Mouse (Mus musculus): ENCODE data around the gene Bmp2.

The Bmp2 gene

DNA sequence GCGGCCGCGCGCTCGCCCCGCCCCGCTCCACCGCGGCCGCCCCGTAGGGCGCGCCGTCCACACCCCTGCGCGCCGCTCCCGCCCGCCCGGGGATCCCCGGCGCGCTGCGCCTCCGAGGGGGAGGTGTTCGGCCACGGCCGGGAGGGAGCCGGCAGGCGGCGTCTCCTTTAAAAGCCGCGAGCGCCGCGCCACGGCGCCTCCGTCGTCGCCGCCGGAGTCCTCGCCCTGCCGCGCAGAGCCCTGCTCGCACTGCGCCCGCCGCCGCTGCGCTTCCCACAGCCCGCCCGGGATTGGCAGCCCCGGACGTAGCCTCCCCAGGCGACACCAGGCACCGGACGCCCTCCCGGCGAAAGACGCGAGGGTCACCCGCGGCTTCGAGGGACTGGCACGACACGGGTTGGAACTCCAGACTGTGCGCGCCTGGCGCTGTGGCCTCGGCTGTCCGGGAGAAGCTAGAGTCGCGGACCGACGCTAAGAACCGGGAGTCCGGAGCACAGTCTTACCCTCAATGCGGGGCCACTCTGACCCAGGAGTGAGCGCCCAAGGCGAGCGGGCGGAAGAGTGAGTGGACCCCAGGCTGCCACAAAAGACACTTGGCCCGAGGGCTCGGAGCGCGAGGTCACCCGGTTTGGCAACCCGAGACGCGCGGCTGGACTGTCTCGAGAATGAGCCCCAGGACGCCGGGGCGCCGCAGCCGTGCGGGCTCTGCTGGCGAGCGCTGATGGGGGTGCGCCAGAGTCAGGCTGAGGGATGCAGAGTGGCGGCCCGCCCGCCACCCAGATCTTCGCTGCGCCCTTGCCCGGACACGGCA is at the start of gene Bmp2:
Bmp2 (plus strand) TSS at position 129 of the 811 bp plus-strand sequence.
- DNase-seq (ENCODE audit: low read depth, low spot score) = no peak

DNA sequence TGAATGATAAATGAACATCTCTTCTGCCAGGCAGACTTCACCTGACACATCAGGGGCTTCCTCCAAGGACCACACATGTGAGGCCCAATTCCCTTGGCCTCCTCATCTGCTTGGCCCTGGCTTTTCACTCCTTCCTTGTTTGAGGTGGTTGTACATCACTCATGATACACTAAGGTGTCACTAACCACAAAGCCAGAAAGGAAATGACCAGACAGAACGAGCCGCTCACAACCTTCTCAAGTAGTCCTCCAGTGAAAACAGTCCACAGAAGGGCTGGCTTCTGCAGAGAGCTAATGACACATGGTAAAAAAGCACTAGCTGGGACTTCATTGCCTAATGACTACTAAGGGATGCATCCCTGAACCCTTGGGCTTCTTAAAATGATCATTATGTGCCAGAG is 46.3 kb upstream of the Bmp2 start:
- no peak for DNase-seq (ENCODE audit: low read depth, low spot score)

DNA sequence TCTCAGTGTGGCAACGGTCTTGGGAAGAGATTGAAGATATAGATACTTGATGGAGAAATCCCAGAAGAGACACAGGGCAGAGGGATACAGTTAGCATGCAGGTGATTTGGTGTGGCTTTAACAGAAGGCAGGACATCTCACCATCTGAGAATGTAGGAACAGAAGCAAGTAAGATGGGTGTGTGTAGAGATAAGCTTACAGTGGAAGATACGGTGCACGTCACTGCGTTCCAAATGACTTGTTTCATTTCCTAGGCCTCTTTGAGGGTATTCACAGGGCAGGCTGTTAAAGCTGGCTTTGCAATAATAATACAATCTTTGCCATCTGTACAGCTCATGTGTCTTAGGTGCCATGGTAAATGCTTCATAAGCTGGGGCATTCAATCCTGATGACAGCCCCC is 44.9 kb upstream of the Bmp2 start:
- no peak for DNase-seq (ENCODE audit: low read depth, low spot score)

DNA sequence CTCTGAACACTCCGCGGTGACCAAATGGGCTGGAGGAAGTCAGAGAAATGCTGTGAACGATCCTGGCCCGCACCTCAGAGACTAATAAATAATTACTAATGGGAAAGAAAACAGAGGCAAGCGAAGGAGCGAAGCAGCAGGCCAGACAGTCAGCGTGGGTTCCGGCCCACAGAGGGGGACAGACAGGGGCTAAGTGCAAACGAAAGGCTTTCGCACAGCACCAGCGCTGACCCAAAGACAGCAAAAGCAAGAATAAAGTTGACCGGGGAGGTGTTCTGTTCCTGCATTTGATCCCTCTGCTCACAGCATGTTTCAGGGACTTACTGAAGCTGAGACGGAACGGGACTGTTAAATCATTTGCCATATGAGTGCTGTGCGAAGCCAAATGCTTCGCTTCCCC is 42.8 kb upstream of the Bmp2 start:
- no peak for DNase-seq (ENCODE audit: low read depth, low spot score)

DNA sequence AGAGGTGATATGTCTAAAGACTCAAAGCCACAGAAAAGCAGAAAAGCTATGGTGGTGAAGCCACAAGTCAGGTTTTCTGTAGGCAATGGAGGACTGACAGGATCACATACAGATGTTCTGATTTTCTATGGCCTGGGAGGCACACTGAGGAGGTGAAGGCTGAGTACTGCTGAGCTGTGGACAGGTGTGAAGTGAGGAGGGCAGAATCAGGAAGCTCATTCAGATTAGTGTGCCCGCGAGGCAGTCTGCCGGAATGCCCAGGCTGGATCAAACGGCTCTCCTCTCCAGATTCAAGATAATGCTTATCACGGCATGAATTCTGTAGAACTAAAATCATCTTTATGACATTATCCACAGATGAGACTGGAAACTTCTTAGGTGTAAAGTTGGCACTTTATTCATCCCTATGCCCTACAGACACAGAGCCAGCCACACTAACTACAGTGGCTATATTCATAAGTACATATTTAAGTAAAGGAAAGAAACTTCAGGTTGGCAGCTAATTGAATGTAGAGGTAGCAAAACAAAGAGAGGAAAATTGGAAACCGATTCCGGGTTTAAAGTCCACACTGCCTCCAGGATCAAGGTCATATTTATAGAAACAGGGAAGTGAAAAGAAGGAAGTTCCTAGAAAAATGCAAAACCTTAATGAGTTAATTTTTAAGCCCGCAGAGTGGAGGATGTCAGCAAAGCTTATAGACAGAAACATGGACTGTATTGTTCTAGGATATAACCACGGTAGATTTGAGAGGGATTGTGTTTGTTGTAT is 40.8 kb upstream of the Bmp2 start:
- DNase-seq (ENCODE audit: low read depth, low spot score) = no peak

DNA sequence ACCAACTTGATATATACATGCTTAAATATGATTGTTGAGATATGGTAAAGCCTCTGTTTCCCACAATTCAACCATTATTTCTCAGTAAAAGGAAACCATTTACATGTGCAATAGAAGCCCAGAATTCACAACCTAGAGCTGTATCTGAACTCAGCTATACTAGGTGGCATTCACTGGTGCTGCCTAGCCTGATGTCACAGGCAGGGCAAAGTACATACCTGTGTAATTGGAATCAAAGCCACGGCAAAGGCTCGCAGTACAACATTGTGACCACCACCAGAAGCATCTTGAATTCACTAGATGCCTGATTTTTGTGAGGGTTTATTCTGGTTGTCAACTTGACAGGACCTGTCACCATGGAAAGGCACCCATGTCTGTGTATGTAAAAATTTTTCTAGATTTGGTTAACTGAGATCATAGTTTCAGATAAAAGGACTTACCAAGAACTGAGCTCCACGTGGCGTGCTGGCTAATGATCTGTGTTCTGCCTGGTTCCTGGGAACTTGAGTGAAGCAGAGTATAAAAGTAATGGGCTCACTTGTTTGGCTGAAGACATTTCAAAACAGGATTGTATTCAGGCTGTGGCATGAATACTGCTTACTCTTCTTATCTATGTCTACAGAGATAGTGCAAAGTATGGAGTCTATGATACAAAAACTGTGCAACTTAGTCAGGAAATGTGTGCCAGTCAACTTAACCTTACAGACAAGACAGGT is 35.5 kb upstream of the Bmp2 start:
- DNase-seq (ENCODE audit: low read depth, low spot score) = no peak

DNA sequence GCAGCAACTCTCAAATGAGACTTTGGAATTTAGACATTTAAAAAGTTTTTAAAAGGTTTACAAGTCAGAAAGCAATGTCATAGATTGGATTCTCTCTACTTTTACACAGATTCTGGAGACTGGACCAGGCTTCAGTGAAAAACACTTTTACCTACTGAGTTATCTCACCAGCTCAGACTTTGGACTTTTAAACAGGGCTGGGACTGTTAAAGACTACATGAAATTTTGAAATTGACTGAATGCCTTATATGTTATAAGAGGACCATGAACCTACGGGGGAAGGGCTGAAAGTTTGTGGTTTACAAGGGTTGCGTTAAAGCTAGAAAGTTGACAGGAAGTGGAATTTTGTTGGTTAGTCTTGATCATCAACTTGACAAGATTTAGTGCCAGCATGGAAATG is 34.1 kb upstream of the Bmp2 start:
- DNase-seq (ENCODE audit: low read depth, low spot score) = no peak

DNA sequence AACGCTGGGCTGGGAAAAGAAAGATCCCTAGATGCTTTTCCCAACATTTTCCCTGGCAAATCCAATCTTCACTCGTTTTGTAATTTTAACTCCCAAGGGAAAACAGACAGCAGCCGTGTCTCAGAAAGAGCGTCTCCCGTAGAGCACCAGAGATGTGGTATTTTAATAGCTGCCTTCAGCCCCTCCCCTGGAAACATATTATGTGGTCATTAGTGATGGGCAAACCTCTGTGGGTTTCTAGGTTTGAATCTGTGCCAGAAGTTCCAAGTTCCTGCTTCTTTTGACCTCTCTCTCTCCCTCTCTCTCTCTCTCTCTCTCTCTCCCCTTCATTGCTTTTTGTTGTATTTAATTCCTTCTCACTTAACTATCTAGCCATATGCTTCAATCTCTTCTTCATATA is 30.8 kb upstream of the Bmp2 start:
- DNase-seq (ENCODE audit: low read depth, low spot score) = no peak

DNA sequence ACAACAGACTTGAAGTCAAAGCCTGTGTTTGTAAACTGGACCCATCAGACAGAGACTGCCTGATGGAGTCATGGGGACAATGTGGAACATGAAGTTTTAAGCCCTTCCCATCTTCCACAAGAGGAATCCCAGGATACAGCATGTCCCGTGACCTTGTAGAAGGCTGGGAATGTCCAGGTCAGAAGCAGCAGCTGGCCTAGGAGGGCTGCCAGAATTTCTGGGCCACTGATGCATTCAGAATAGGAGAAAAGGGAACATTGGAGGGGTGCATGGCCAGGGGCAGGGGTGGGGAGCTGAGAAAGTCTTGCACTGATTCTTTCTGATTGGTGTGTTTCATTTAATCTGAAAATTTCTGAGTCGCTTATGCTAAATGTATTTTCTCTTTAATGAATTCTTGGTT is 29.8 kb upstream of the Bmp2 start:
- no peak for DNase-seq (ENCODE audit: low read depth, low spot score)

DNA sequence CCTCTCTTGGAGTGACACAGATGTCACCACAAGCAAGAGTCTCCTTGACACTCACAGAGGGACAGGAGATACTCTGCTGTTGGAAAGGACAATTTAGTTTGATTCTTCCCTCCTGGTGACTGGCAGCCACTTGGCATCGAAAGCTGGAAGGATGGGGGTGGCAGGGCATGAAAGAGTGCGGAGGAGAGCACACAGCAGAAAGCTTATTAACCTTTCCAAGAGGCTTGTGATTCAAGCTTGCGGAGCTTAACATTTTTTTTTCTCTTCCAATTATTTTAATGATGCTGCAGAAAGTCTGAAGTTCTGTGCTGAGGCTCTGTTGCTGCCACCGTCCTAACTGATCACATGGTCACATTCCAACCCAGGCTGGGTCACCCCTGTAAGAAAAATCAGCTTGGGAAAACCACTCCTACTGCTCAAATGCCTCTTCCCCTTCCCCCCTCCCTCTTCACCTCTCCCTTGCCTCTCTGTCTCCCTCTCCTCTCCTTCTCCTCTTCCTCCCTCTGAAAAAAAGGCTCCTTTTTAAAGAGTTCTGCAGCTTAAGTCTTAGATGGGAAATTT is 26.3 kb upstream of the Bmp2 start:
- no peak for DNase-seq (ENCODE audit: low read depth, low spot score)

DNA sequence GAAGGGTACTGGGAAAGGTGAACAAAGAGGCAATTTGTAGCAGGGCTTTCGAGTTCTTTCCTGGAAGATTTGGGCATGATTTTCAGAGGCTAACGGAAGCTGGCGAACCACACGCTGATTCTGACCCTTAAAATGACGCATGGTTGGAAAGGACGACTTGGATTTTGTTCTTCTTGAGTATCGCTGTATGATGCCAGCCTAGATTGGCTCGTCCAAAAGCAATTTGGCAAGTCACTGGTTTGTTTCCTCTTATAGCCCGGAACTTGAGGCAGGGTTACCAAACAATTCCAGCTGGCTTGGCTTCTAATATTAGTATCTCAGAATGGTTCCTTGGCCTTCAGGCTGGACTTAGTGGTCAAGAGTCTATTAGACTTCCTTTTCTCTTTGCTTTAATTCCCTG is 22.6 kb upstream of the Bmp2 start:
- DNase-seq (ENCODE audit: low read depth, low spot score) = no peak

DNA sequence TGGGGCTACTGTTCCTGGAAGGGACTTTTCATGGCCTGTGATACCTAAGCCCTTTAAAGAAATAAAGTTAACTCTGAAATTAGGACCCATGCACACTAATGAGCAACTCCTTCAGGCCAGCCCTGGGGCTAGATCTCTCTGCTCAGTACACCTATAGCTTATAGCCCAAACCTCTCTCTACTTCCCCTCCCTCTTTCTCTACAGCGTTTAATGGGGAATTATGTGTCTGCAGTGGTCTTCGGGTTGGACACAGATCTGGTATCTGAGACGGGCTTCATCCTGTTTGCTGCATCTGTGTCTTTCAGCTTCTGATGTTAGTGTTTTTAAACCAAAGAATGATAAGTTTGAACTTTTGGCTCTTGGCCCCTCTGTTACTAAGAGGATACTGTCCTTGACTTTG is 18.9 kb upstream of the Bmp2 start:
- no peak for DNase-seq (ENCODE audit: low read depth, low spot score)

DNA sequence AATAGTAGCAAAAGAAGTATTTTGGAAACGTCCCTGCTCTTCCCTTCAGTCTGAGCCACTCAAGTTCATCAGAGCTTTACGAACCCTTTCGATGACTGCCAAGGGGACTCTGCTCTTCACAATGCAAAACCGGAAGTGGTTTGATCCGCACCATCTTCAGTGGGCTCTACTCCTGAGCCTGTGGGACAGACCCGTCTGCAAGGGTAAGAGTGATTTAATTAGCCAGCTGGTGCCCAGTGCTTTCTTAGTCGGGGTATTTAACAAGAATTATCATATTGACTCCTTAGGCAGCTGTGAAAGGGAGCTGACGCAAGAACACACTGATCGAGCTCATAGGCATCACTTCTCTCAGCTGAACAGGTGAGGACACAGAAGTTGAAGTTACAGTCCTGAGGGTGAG is 16.5 kb upstream of the Bmp2 start:
- no peak for DNase-seq (ENCODE audit: low read depth, low spot score)

DNA sequence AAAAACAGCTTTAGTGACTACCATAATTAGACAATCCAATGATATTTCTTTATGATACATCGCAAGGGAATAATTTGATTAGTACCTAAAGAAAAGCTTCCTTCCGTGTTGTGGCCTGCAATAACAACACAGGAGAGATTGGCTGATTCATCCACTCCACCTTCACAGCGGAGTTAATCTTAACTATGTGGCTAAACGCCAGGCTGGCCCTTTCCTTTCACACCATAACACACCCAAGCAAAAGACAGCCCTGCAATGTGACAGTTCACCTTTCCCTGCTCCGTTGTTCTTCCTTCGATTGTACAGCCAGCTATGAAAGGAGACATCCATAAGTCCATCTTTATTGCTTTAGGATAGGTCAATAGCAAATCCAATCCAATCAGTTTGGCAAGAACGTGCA is 15.1 kb upstream of the Bmp2 start:
- no peak for DNase-seq (ENCODE audit: low read depth, low spot score)

DNA sequence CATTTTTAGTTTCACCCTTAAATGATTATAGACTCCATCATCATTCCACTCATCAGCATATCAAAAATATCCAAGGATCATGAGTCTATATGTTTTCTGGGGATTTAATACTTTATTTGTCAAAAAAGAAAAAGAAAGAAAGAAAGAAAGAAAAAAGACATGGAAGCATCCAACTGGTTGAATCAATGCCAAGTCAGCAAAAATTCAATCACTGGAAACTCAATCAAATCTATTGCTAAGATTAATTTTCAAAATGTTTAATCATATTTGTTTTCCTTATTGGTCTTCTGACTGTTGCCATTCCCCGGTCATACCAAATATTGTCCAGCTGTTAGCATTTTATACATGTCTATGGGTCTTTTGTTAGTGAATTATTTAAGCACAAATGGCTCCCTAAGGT is 11.3 kb upstream of the Bmp2 start:
- no peak for DNase-seq (ENCODE audit: low read depth, low spot score)

DNA sequence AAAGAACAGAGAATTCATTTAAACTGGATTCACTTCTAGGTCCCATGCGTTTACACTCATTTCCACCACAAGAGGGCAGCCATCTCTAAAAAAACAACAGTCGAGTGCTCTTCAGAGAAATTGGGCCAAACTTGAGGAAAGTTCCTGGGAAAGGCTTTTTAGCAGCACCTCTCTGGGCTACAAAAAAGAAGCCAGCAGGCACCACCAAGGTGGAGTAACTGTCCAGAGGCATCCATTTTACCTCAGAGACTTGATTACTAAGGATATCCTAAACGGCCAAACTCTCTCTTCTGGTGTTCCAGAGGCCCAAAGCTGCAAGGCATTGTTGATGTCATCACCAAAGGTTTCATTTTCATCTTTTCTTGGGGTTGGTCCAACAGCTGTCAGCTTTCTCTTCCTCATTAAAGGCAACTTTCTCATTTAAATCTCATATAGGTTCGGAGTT is 1.7 kb upstream of the Bmp2 start:
- DNase-seq (ENCODE audit: low read depth, low spot score) = peak; percentile 64

DNA sequence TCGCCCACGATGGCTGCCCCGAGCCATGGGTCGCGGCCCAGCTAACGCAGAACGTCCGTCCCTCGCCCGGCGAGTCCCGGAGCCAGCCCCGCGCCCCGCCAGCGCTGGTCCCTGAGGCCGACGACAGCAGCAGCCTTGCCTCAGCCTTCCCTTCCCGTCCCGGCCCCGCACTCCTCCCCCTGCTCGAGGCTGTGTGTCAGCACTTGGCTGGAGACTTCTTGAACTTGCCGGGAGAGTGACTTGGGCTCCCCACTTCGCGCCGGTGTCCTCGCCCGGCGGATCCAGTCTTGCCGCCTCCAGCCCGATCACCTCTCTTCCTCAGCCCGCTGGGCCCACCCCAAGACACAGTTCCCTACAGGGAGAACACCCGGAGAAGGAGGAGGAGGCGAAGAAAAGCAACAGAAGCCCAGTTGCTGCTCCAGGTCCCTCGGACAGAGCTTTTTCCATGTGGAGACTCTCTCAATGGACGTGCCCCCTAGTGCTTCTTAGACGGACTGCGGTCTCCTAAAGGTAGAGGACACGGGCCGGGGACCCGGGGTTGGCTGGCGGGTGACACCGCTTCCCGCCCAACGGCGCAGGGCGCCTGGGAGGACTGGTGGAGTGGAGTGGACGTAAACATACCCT is 995 bp downstream of the Bmp2 start:
- no peak for DNase-seq (ENCODE audit: low read depth, low spot score)

DNA sequence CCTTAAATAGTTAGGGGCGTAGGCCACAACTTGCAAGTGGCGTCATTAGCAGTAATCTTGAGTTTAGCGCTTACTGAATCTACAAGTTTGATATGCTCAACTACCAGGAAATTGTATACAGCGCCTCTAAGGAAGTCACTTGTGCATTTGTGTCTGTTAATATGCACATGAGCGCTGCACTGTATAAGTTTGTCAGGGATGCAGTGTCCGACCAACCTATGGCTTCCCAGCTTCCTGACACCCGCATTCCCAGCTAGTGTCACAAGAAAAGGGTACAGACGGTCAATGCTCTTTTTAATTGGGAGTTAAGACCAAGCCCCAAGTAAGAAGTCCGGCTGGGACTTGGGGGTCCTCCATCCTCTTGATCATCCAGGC is 1.9 kb downstream of the Bmp2 start:
- DNase-seq (ENCODE audit: low read depth, low spot score) = no peak

DNA sequence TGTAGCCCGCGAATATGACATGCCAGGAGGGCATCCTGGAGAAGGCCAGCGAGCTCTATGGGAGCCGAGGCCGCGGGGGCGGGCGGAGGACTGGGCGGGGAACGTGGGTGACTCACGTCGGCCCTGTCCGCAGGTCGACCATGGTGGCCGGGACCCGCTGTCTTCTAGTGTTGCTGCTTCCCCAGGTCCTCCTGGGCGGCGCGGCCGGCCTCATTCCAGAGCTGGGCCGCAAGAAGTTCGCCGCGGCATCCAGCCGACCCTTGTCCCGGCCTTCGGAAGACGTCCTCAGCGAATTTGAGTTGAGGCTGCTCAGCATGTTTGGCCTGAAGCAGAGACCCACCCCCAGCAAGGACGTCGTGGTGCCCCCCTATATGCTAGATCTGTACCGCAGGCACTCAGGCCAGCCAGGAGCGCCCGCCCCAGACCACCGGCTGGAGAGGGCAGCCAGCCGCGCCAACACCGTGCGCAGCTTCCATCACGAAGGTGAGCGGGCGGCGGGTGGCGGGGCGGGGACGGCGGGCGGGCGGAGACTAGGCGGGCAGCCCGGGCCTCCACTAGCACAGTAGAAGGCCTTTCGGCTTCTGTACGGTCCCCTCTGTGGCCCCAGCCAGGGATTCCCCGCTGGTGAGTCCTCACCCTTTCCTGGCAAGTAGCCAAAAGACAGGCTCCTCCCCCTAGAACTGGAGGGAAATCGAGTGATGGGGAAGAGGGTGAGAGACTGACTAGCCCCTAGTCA is 2.5 kb downstream of the Bmp2 start:
- DNase-seq (ENCODE audit: low read depth, low spot score) = no peak

DNA sequence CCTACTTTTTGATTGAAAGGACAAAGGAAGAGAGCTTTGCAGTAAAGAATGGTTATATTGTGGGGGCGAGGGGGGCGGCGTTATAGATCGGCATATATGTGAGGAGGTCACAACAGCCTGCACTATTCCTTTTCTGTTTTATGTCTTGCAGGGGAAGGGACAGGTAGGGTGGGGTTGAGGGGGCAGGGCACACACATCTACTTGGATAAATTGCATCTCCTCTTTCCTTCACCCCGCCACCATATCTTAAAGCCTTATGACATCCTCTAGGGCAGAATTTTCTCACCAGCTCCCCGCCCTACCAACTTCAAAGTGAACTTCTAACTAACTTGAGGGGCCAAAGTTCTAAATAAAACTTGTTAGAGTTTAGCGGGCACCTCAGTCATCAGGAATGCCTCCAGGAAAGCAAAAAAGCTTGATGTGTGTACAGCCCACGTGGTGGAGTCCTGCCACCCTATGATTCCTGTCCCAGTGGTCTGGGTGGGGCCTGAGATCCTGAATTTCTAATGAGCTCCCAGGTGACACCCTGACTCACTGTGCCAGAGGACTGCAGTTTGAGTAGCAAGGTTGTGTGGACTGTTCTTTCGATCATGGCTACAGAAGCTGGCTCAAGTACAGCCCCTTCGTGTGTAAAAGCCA is 12.4 kb downstream of the Bmp2 start:
- no peak for DNase-seq (ENCODE audit: low read depth, low spot score)

DNA sequence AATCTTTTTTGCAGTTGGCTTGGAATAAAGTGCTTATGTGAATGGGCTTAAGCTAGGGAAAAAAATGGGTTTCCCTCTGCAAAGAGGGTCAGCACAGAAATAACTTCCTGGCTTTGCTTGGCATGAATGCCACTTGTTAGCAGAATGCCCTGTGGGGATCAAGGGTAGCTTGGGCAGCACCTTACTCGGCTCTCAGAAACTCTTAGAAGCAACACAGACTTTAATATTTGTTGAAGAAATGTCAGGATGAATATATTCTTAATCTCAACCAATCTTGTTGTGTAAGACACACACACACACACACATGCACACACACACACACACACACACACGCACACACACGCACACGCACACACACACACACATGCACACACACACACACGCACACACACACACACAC is 13.5 kb downstream of the Bmp2 start:
- DNase-seq (ENCODE audit: low read depth, low spot score) = no peak

Measured in brain, embryonic 18.5 days (tissue).